In the genomic region with DNA sequence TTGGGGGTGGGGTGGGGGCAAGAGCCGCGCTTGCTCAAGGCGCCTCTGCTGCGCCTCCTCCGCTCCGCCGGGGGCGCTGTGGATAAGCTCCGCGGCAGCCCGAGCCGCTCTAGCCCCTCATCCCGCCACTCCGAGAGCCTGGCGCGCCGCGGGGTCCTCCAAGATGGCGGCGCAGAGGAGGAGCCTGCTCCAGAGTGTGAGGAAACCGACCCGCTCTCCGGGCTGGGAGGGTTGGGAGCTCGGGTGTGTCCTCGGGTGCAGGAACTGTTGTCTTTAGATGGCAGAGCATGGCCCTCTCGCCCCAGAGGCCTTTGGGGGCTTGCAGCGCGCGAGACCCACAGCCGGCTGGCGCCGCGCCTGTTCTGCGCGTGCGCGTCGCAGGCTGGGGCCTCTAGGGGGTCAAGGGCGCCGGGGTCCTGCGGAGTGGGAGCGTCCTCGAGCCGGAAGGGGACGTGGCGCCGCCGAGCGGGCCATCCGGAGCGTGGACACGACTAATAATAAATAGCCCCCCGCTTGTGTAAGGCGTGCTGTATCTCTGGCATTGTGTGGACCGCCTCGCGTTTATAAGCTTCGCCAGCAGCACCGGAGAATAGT, we compare ENCODE assay signal across 8 mouse cellular contexts. TPM values are rescaled to one million over a fixed set of nuclear protein-coding genes. Genes with fewer than 3 reads are reported as not detected.
A peak's percentile ranks its signal among the peaks of the same experiment; 100 is the strongest.
DNase-seq lines count a peak whose midpoint lies in the region; ATAC-seq and TF ChIP-seq lines count a peak whose summit lies in the region.

A gene (plus strand): TSS at position 135 of the 594 bp plus-strand sequence.

- no peaks in the 10 kb centered on the region for H3K27me3 ChIP-seq in C2C12 (ENCODE audit: control insufficient read depth, insufficient read depth, insufficient read length)
- H3K27me3 ChIP-seq in erythroblast, embryonic 14.5 days (ENCODE audit: control insufficient read depth) = no peaks in the 10 kb centered on the region
- H3K27me3 ChIP-seq in heart, embryonic 12.5 days (replicated peaks) = no peaks in the 10 kb centered on the region
- no peaks in the 10 kb centered on the region for H3K27me3 ChIP-seq in kidney, postnatal 0 days (ENCODE audit: insufficient read depth, low read length)
- H3K27me3 ChIP-seq in liver, embryonic 11.5 days (replicated peaks; ENCODE audit: control insufficient read depth, insufficient read depth, low read length) = no peaks in the 10 kb centered on the region
- no peaks in the 10 kb centered on the region for H3K27me3 ChIP-seq in stomach, embryonic 14.5 days (ENCODE audit: control insufficient read depth, insufficient read depth, low read length)

- peak; percentile 93 for ATAC-seq in heart, embryonic 12.5 days (ENCODE audit: insufficient number of reproducible peaks, low FRiP score)
- ATAC-seq in kidney, postnatal 0 days (replicated peaks; ENCODE audit: low FRiP score, low read depth) = peak; percentile 96
- ATAC-seq in liver, embryonic 11.5 days (replicated peaks; ENCODE audit: low FRiP score) = peak; percentile 87
- peak; percentile 92 for ATAC-seq in stomach, embryonic 14.5 days (ENCODE audit: insufficient number of reproducible peaks, insufficient read depth, low FRiP score, low read depth)

- under 1% methylated on average over 58 of the region's 59 CpGs for WGBS in heart, embryonic 12.5 days
- WGBS in kidney, postnatal 0 days = under 1% methylated on average over 59 of the region's 59 CpGs
- WGBS in liver, embryonic 11.5 days = under 1% methylated on average over 56 of the region's 59 CpGs
- WGBS in stomach, embryonic 14.5 days = under 1% methylated on average over 49 of the region's 59 CpGs

- H3K36me3 ChIP-seq in C2C12 (ENCODE audit: control insufficient read depth, insufficient read depth) = peaks cover 18% of the 10 kb centered on the region
- peaks cover 44% of the 10 kb centered on the region for H3K36me3 ChIP-seq in erythroblast, embryonic 14.5 days (ENCODE audit: control insufficient read depth)
- H3K36me3 ChIP-seq in heart, embryonic 12.5 days = peaks cover 15% of the 10 kb centered on the region
- no peaks in the 10 kb centered on the region for H3K36me3 ChIP-seq in kidney, postnatal 0 days (ENCODE audit: insufficient read depth, low read length)
- H3K36me3 ChIP-seq in liver, embryonic 11.5 days (ENCODE audit: control insufficient read depth, insufficient read depth, low read length) = peaks cover 6% of the 10 kb centered on the region; the same call in 1 of the 2 replicates
- H3K36me3 ChIP-seq in stomach, embryonic 14.5 days (ENCODE audit: control insufficient read depth, insufficient read depth, low read length) = no peaks in the 10 kb centered on the region

- peak within 1 kb of the TSS; percentile 94 for H3ac ChIP-seq in C2C12 (ENCODE audit: control insufficient read depth, insufficient read length, low read depth)

- peaks cover 44% of the 10 kb centered on the region for H3K79me3 ChIP-seq in C2C12 (ENCODE audit: low read depth)

- peaks cover 93% of the 10 kb centered on the region for H3K4me1 ChIP-seq in erythroblast, embryonic 14.5 days (ENCODE audit: control insufficient read depth)
- H3K4me1 ChIP-seq in heart, embryonic 12.5 days (replicated peaks) = peaks cover 39% of the 10 kb centered on the region
- peaks cover 8% of the 10 kb centered on the region for H3K4me1 ChIP-seq in kidney, postnatal 0 days (replicated peaks; ENCODE audit: insufficient read depth, low read length)
- H3K4me1 ChIP-seq in liver, embryonic 11.5 days (replicated peaks; ENCODE audit: control insufficient read depth, insufficient read depth, low read length) = peaks cover 56% of the 10 kb centered on the region
- peaks cover 27% of the 10 kb centered on the region for H3K4me1 ChIP-seq in stomach, embryonic 14.5 days (ENCODE audit: control insufficient read depth, insufficient read depth, low read length)

- H3K79me2 ChIP-seq in C2C12 (ENCODE audit: control insufficient read depth, insufficient read depth) = peaks cover 49% of the 10 kb centered on the region

- H3K9ac ChIP-seq in heart, embryonic 12.5 days = peak within 1 kb of the TSS; percentile 88
- H3K9ac ChIP-seq in kidney, postnatal 0 days (ENCODE audit: low read depth, low read length) = peak within 1 kb of the TSS; percentile 85
- H3K9ac ChIP-seq in liver, embryonic 11.5 days (ENCODE audit: low read depth, low read length) = peak within 1 kb of the TSS; percentile 90
- peak within 1 kb of the TSS; percentile 85 for H3K9ac ChIP-seq in stomach, embryonic 14.5 days (replicated peaks; ENCODE audit: low read depth, low read length)

- peak; percentile 98 for TF ChIP-seq CTCF in C2C12 (IDR thresholded peaks at IDR 0.05; ENCODE audit: control insufficient read depth, insufficient read depth, insufficient read length)
- TF ChIP-seq CTCF in brain, embryonic 14.5 days (IDR thresholded peaks at IDR 0.05; ENCODE audit: borderline replicate concordance, extremely low read depth, insufficient read depth, insufficient read length) = peak; percentile 69
- peak; percentile 78 for TF ChIP-seq CTCF in kidney, postnatal 0 days (IDR thresholded peaks at IDR 0.05; ENCODE audit: low read depth)

- H3K27ac ChIP-seq in heart, embryonic 12.5 days (ENCODE audit: poor library complexity, severe bottlenecking) = peak within 1 kb of the TSS; percentile 97
- H3K27ac ChIP-seq in kidney, postnatal 0 days = peak within 1 kb of the TSS; percentile 98
- H3K27ac ChIP-seq in liver, embryonic 11.5 days (ENCODE audit: low read depth, low read length) = peak within 1 kb of the TSS; percentile 99
- H3K27ac ChIP-seq in stomach, embryonic 14.5 days (ENCODE audit: low read length) = peak within 1 kb of the TSS; percentile 99

- H3K9me3 ChIP-seq in erythroblast, embryonic 14.5 days (ENCODE audit: control insufficient read depth, low read length) = peaks cover 3% of the 10 kb centered on the region; the same call in 1 of the 2 replicates
- 0 out of 2 replicates have a peak, but pooled peaks cover 3% of the 10 kb centered on the region for H3K9me3 ChIP-seq in heart, embryonic 12.5 days (replicated peaks)
- no peaks in the 10 kb centered on the region for H3K9me3 ChIP-seq in kidney, postnatal 0 days (replicated peaks; ENCODE audit: low read length)
- no peaks in the 10 kb centered on the region for H3K9me3 ChIP-seq in liver, embryonic 11.5 days (ENCODE audit: control insufficient read depth, low read length)
- H3K9me3 ChIP-seq in stomach, embryonic 14.5 days (ENCODE audit: control insufficient read depth, low read depth, low read length) = no peaks in the 10 kb centered on the region

- H3K4me2 ChIP-seq in heart, embryonic 12.5 days = peak within 1 kb of the TSS; percentile 90
- H3K4me2 ChIP-seq in kidney, postnatal 0 days (ENCODE audit: low read length) = peak within 1 kb of the TSS; percentile 66
- H3K4me2 ChIP-seq in liver, embryonic 11.5 days = peak within 1 kb of the TSS; percentile 81
- peak within 1 kb of the TSS; percentile 92 for H3K4me2 ChIP-seq in stomach, embryonic 14.5 days (replicated peaks; ENCODE audit: low read depth, low read length)

- peak within 1 kb of the TSS; percentile 97 for H3K4me3 ChIP-seq in C2C12 (ENCODE audit: insufficient read depth, poor library complexity, severe bottlenecking)
- peak within 1 kb of the TSS; percentile 97 for H3K4me3 ChIP-seq in erythroblast, embryonic 14.5 days (replicated peaks)
- H3K4me3 ChIP-seq in heart, embryonic 12.5 days = peak within 1 kb of the TSS; percentile 60
- H3K4me3 ChIP-seq in kidney, postnatal 0 days (replicated peaks; ENCODE audit: low read depth, low read length) = peak within 1 kb of the TSS; percentile 78
- peak within 1 kb of the TSS; percentile 81 for H3K4me3 ChIP-seq in liver, embryonic 11.5 days (ENCODE audit: low read depth, low read length)
- peak within 1 kb of the TSS; percentile 68 for H3K4me3 ChIP-seq in stomach, embryonic 14.5 days (ENCODE audit: low read depth, low read length)

- DNase-seq in brain, embryonic 14.5 days (ENCODE audit: low read depth) = peak; percentile 98
- peak; percentile 96 for DNase-seq in kidney, postnatal 0 days (ENCODE audit: low spot score)
- peak; percentile 97 for DNase-seq in liver, embryonic 11.5 days (ENCODE audit: low spot score)
- peak; percentile 95 for DNase-seq in naive thymus-derived CD4-positive, alpha-beta T cell, adult 2 months (ENCODE audit: low read depth)

- peak; percentile 69; the same call in 1 of the 2 replicates for TF ChIP-seq POLR2A in brain, embryonic 14.5 days (IDR thresholded peaks at IDR 0.05; ENCODE audit: borderline replicate concordance, extremely low read depth, insufficient read depth, insufficient read length, poor library complexity, severe bottlenecking)

TF ChIP-seq in C2C12, 6 proteins besides CTCF, POLR2A, EP300 and RAD21:
- TF ChIP-seq MAX (IDR thresholded peaks at IDR 0.05) (peak; percentile 69), MYOG (IDR thresholded peaks at IDR 0.05; ENCODE audit: control insufficient read depth, extremely low read depth, insufficient read length) (no peak)

RNA-seq across cellular contexts. Expression of the gene that starts here (rescaled TPM):
- 30.2 TPM for polyA plus RNA-seq in C2C12 (2012; fragmentation: generic; extraction: Trizol)
- 49.3 and 55.3 TPM in 2 replicates for polyA plus RNA-seq in brain, embryonic 14.5 days (2012; rRNA removed)
- polyA plus RNA-seq in erythroblast, embryonic 14.5 days (2012) = 2.2 and 3.3 TPM in 2 replicates
- polyA plus RNA-seq in heart, embryonic 12.5 days (2016; fragmentation: Nextera tagmentation; extraction: Ambion mirVana) = 30.5 TPM in 2 replicates
- polyA plus RNA-seq in kidney, postnatal 0 days (2015; fragmentation: Nextera tagmentation; extraction: Ambion mirVana) = 27.7 and 31.8 TPM in 2 replicates
- 25.9 and 28.7 TPM in 2 replicates for polyA plus RNA-seq in liver, embryonic 11.5 days (2014; fragmentation: Nextera tagmentation; extraction: Ambion mirVana)
- 32.2 and 34.9 TPM in 2 replicates for polyA plus RNA-seq in stomach, embryonic 14.5 days (2014; fragmentation: Nextera tagmentation; extraction: Ambion mirVana)

Comparison
In these comparisons a context has a peak if more than half of its experiments do, and no peak if none do; other contexts are left out.
1. Peak in every context shown above with its lines: DNase-seq, ATAC-seq, H3K4me3 ChIP-seq and H3K27ac ChIP-seq.